Mouse (Mus musculus): ENCODE results near the gene Pi4k2a. TPM values are rescaled to one million over a fixed set of nuclear protein-coding genes. Genes with fewer than 3 reads are reported as not detected.

The Pi4k2a gene
- 2.5 and 3.4 TPM in 2 replicates for total RNA-seq (2015; ENCODE audit: low replicate concordance)
- 2.1 and 3.3 TPM in 2 replicates for total RNA-seq (2017; ENCODE audit: low replicate concordance)

- ATAC-seq (replicated peaks; ENCODE audit: low FRiP score, poor library complexity, severe bottlenecking), result peak; percentile 98
These were observed at the start of gene Pi4k2a for GRCm38 (mm10) chr19:42089748-42090595. Pi4k2a (plus strand) TSS chr19:42090470.

- no peak for ATAC-seq (replicated peaks; ENCODE audit: low FRiP score, poor library complexity, severe bottlenecking)
These were observed 46.3 kb upstream of the Pi4k2a start for GRCm38 (mm10) chr19:42043988-42044387.

GRCm38 (mm10) chr19:42045269-42046102 lies 44.8 kb upstream of the Pi4k2a start, which contains the start of gene Hoga1:
Hoga1 (plus strand) TSS chr19:42045610.
- ATAC-seq (replicated peaks; ENCODE audit: low FRiP score, poor library complexity, severe bottlenecking), result no peak

GRCm38 (mm10) chr19:42050251-42050650 lies 40.0 kb upstream of the Pi4k2a start:
- ATAC-seq (replicated peaks; ENCODE audit: low FRiP score, poor library complexity, severe bottlenecking), result no peak

GRCm38 (mm10) chr19:42051351-42051750 lies 38.9 kb upstream of the Pi4k2a start:
- no peak for ATAC-seq (replicated peaks; ENCODE audit: low FRiP score, poor library complexity, severe bottlenecking)

- ATAC-seq (replicated peaks; ENCODE audit: low FRiP score, poor library complexity, severe bottlenecking), result no peak
These were observed 38.3 kb upstream of the Pi4k2a start, which contains the start of gene 4933411K16Rik for GRCm38 (mm10) chr19:42051948-42052347. 4933411K16Rik (plus strand) TSS chr19:42052248.

DNA sequence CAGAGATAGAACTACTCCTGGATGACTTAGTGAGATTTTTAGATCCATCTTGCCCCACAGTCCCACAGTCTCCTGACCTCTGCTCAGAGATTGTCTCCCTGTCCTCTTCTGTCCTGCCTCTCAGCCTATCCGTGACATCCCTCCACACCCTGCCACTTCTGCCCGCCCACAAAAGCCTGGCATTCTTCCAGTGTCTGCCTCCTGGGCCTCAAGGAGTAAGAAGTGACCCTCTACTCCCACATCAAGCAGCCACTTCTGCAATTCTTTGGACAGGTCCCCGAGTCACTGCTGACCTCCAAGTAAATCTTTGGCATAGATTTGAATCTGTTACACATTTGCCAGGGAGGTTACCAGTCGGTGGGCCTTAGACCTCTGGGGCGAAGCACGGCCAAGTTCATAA lies 36.0 kb upstream of the Pi4k2a start:
- ATAC-seq (replicated peaks; ENCODE audit: low FRiP score, poor library complexity, severe bottlenecking), result no peak

- ATAC-seq (replicated peaks; ENCODE audit: low FRiP score, poor library complexity, severe bottlenecking), result no peak
These were observed 34.4 kb upstream of the Pi4k2a start for GRCm38 (mm10) chr19:42055881-42056280.

GRCm38 (mm10) chr19:42056719-42057409 lies 33.4 kb upstream of the Pi4k2a start:
- ATAC-seq (replicated peaks; ENCODE audit: low FRiP score, poor library complexity, severe bottlenecking), result no peak

GRCm38 (mm10) chr19:42058426-42058825 lies 31.8 kb upstream of the Pi4k2a start:
- no peak for ATAC-seq (replicated peaks; ENCODE audit: low FRiP score, poor library complexity, severe bottlenecking)

GRCm38 (mm10) chr19:42061443-42061842 lies 28.8 kb upstream of the Pi4k2a start:
- ATAC-seq (replicated peaks; ENCODE audit: low FRiP score, poor library complexity, severe bottlenecking), result no peak

- ATAC-seq (replicated peaks; ENCODE audit: low FRiP score, poor library complexity, severe bottlenecking), result no peak
These were observed 21.6 kb upstream of the Pi4k2a start for GRCm38 (mm10) chr19:42068441-42069240.

DNA sequence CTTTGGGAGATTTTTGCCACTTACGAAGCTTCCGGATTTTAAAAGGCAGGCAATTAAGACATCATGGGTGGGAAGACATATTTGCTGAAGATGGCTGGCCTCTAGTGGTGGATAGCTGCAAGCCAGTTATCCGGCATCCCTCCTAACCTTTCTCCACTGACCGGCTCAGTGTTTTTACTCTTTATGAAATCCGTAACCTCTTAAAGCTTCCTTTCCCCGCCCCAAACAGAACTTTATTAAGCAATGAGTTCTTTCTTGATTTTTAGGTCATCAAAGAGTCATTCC lies 21.1 kb upstream of the Pi4k2a start:
- no peak for ATAC-seq (replicated peaks; ENCODE audit: low FRiP score, poor library complexity, severe bottlenecking)

- ATAC-seq (replicated peaks; ENCODE audit: low FRiP score, poor library complexity, severe bottlenecking), result no peak
These were observed 19.0 kb upstream of the Pi4k2a start for GRCm38 (mm10) chr19:42071221-42071620.

- no peak for ATAC-seq (replicated peaks; ENCODE audit: low FRiP score, poor library complexity, severe bottlenecking)
These were observed 18.2 kb upstream of the Pi4k2a start for GRCm38 (mm10) chr19:42071886-42072608.

- ATAC-seq (replicated peaks; ENCODE audit: low FRiP score, poor library complexity, severe bottlenecking), result no peak
These were observed 17.5 kb upstream of the Pi4k2a start for GRCm38 (mm10) chr19:42072802-42073201.

- ATAC-seq (replicated peaks; ENCODE audit: low FRiP score, poor library complexity, severe bottlenecking), result no peak
These were observed 15.2 kb upstream of the Pi4k2a start for GRCm38 (mm10) chr19:42075051-42075450.

- ATAC-seq (replicated peaks; ENCODE audit: low FRiP score, poor library complexity, severe bottlenecking), result no peak
These were observed 14.3 kb upstream of the Pi4k2a start for GRCm38 (mm10) chr19:42075992-42076391.

DNA sequence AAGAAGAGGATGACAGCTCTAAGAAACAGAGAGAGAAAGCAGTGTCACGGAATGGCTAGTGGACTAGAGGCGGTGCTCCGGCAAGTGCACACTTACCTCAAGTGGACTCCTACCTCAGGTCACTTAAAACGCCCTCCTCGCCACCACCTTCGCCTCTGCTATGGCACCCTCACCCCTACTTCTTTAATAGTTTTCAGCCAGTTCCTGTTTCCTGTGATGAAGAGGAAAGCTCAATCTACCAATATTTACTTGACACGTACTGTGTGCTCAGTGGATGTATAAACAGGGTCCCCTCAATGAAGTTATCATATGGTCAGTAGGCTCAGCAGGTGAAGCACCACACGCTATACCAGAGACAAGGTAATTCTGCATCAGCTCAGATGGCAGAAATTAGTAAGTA lies 11.7 kb upstream of the Pi4k2a start:
- ATAC-seq (replicated peaks; ENCODE audit: low FRiP score, poor library complexity, severe bottlenecking), result no peak

All from erythroid progenitor cell, adult 5-6 weeks (primary cell).